Mouse (Mus musculus) embryonic fibroblast, embryonic 13.5 days (primary cell): ENCODE results near the gene Scd3. TPM values are rescaled to one million over a fixed set of nuclear protein-coding genes. Genes with fewer than 3 reads are reported as not detected.
"Not testable (repeated sequence)": the region's sequence is repeated elsewhere in the genome, so short reads cannot be mapped to it uniquely, and the experiment has no call there.

Experiments
- H3K27ac ChIP-seq: 2 replicates; pipeline ENCODE4 v1.5.1; 2012; ENCODE audit warnings: low read length, control low read depth, inconsistent platforms; ENCODE audit not compliant: insufficient read depth
- H3K4me1 ChIP-seq: 2 replicates; pipeline ENCODE4 v1.6.1; 2011; ENCODE audit warnings: low read length; ENCODE audit not compliant: control insufficient read depth, insufficient read depth
- H3K4me3 ChIP-seq: 2 replicates; pipeline ENCODE4 v1.5.1; 2011; ENCODE audit warnings: mild to moderate bottlenecking, control low read depth, low read length; ENCODE audit not compliant: insufficient read depth
- CTCF ChIP-seq: IDR thresholded peaks from 2 replicates; pipeline ENCODE4 v1.5.1; 2011; ENCODE audit warnings: mild to moderate bottlenecking, control low read depth, low read length, moderate library complexity, borderline replicate concordance; ENCODE audit not compliant: insufficient read depth
- POLR2A ChIP-seq: IDR thresholded peaks from 2 replicates; pipeline ENCODE4 v1.6.1; 2011; ENCODE audit warnings: low read depth, mild to moderate bottlenecking, control low read depth, low read length, moderate library complexity
- polyA plus RNA-seq: library from polyadenylated mRNA; stranded (reverse); fragments of >200 nt; gene quantifications from 2 replicates; pipeline ENCODE4 v1.2.4, GENCODE M21; 2011; ENCODE audit warnings: low read depth; ENCODE audit not compliant: missing spikeins, insufficient read length

Gene Scd3
- polyA plus RNA-seq, 1 experiment: 0.23 TPM

- Histone ChIP-seq H3K4me3 (no peak overlapping the region), H3K4me1 (no peaks in the 10 kb centered on the region), H3K27ac (no peak overlapping the region)
- TF ChIP-seq CTCF: no peak
- TF ChIP-seq POLR2A: no peak
Measured at GRCm38 (mm10) chr19:44231608-44232151, 28.6 kb downstream of the Scd3 start.

DNA sequence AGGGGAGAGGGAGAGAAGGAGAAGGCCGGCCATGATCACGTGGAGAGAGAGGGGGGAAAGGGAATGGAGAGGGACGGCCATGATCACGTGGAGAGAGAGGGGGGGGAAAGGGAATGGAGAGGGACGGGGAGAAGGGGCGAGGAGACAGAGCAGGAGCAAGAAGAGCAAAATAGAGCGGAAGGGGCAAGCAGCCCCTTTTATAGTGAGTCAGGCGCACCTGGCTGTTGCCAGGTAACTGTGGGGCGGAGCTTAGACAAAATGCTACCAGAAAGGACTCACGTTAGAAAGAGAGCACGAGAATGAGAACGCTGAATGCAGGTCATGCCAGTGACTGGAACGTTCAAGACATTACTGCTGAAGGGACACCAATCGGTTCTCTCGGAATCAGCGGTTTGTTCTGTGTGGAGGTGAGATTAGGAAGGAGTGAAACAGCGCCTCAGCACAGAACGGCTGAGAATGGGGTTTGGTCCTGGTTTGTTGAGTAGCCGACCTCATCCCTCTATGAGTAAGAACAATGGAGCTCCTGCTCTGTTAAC is 34.5 kb downstream of the Scd3 start:
- H3K4me3 ChIP-seq: no peak overlapping the region
- no peaks in the 10 kb centered on the region for H3K4me1 ChIP-seq
- no peak overlapping the region for H3K27ac ChIP-seq
- TF ChIP-seq POLR2A (no peak), CTCF (no peak)

GRCm38 (mm10) chr19:44238906-44239305 is 35.8 kb downstream of the Scd3 start:
- no peaks in the 10 kb centered on the region for H3K4me1 ChIP-seq
- TF ChIP-seq CTCF: no peak
- no peak for TF ChIP-seq POLR2A
- no peak overlapping the region for H3K4me3 ChIP-seq
- H3K27ac ChIP-seq: no peak overlapping the region

DNA sequence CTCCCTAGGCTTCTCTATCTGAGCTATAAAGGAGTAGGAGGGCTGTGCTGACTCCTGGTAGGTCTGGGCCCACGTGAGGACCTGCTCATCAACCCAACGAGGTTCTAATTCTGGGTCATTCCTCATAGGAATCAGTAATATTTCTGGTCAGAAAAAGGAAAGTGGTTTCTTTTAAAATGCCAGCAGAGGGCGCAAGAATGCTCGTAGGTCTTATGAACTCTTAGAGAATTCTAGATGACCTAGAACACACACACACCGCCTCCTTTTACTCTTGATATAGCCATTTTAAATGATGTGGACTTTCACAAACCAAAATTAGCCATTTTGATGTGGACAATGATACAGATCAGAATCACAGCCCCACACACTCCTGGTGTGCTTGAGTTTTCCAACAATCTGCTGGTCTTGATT is 42.7 kb downstream of the Scd3 start:
- Histone ChIP-seq H3K4me3 (no peak overlapping the region), H3K27ac (no peak overlapping the region), H3K4me1 (peaks cover 3% of the 10 kb centered on the region)
- TF ChIP-seq CTCF (no peak), POLR2A (no peak)

- Histone ChIP-seq H3K4me1 (peaks cover 3% of the 10 kb centered on the region), H3K4me3 (no peak overlapping the region), H3K27ac (no peak overlapping the region)
- TF ChIP-seq POLR2A: no peak
Measured at GRCm38 (mm10) chr19:44246341-44246911, 43.4 kb downstream of the Scd3 start.

DNA sequence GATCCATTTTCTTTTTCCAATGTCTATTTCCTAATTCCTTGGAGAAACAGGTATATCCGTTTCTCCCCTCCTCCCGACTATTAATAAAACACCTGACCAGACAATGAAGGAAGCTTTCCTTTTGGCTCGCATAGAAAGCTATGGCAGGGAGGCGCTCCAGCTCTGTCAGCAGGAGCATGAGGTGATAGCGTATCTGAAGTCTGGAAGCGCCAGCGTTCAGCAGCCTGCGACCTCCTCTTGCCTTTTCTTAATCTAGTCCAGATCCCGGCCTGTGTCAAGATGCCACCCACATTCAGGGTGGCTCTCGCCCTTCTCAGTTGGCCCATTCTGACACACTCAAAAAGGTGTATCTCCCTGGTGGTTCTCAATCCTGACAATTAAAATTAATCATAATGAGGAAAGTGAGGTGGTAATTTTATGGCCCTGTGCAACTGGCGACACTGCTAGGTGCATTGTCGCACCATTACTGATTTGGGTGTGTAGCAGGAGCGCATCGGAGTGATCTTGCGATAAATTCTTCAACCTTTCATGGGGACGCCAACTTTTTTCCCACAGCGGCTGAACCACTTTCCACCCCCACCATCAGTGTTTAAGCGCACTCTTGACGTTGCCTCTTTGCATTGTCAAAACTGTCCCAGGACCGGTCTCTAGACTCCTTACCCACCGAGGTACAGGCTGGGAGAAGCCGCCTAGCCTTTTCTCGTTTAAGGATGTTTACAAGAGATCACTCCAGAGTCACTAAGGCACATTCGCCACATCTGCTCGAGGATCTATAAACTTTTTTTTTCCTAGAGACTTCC is 44.4 kb downstream of the Scd3 start:
- 0 out of 2 replicates have a peak, but pooled peaks have one; percentile 10 for TF ChIP-seq CTCF
- no peak for TF ChIP-seq POLR2A
- peak overlapping the region; percentile 46 for H3K4me3 ChIP-seq
- H3K27ac ChIP-seq: peak overlapping the region; percentile 88
- H3K4me1 ChIP-seq: peaks cover 3% of the 10 kb centered on the region

DNA sequence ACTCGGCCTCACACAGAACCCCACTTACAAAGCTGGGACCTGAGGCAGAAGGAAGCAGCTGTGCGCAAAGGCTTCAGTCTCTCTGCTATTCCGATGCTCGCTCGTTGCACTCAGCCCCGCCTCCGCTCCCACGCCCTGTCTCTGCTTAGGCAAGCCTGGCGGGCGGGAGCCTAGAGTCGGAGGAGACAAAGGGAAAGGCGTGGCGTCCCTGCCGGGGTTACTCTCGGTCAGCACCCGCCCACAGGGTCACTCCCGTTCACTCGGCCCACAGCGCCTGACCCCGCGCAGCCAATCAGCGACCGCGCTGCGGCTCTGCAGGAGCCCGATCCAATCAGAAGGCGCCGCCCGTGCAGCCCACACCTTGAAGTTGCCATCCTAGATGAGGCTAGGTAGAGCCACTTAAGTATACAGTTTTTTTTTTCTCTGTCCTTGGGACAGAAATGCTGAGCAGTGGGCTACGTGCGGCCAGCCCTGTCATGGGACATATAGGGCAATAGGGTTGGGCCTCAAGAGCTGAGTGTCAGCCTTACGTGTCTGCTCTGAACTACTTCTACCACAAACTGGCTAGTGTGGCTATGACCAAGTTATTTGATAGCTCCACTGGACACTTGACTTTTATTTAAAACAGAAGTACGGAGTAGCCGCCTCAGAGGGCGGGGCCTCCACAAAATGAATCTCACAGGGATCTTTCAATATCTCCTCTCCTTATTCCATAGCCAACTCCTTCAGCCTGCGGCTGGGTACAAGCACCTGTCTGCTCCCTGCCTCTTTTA is 45.2 kb downstream of the Scd3 start:
- peak overlapping the region; percentile 46 for H3K4me3 ChIP-seq
- peak overlapping the region; percentile 88 for H3K27ac ChIP-seq
- no peak for TF ChIP-seq CTCF
- peak; percentile 93 for TF ChIP-seq POLR2A
- H3K4me1 ChIP-seq: peaks cover 3% of the 10 kb centered on the region

DNA sequence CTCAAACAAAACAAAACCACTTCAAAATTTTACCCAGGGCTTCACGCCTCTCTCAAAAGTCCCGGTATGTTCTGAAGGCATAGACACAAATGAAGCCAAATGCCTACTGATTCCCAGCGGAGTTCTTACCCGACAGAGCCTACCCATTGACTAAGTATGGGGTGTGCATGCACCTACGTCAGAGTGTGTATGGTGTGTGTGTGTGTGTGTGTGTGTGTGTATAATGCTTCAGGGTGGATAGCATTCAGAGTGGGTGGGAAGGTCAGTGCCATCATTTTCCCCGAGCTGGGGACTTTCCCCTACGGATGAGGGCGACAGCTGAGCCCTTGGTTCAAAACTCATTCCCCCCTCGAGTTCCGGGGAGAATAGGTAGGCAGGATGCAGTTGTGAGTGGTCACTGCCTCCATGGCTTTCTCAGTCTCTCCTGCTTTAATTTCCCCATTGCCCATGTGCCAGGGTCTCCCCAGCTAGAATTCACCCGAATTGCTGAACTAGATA is 45.8 kb downstream of the Scd3 start:
- TF ChIP-seq POLR2A (no peak), CTCF (no peak)
- Histone ChIP-seq H3K27ac (peak overlapping the region; percentile 76), H3K4me1 (peaks cover 3% of the 10 kb centered on the region), H3K4me3 (no peak overlapping the region)

- H3K27ac ChIP-seq, H3K4me3 ChIP-seq, H3K4me1 ChIP-seq: not testable (repeated sequence)
Measured at GRCm38 (mm10) chr19:44251138-44251537, 48.1 kb downstream of the Scd3 start.
